In the genomic region with DNA sequence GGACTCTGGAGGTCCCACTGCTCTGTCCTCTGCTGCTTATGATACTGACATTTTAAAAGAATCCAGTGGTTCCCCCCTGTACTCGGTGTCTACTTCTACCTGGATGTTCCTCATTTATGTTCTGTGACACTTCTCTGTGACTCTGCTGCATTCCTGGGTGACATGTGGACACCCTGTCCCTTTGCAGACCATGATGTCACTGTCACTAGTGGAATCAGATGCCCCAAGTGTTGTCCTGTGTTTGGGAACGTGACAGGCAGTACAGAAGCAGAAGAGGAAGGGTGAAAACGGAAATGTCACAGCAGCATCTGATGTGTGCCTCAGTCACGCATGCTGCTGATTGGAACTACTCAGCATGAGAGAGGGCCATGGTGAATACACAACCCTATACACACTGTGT, we compare ENCODE assay signal across 24 mouse cellular contexts.
"Had no signal": no experiment of that assay in that cellular context is flagged by ENCODE, and none has a peak within 500 bp of the region (broad histone marks: within the 10 kb centered on the region; RNA-seq: fewer than 3 reads in every experiment).

No protein-coding gene starts in this region.

- H3K9ac ChIP-seq: liver, embryonic 15.5 days; liver, postnatal 0 days; lung, embryonic 15.5 days; midbrain, embryonic 13.5 days; midbrain, embryonic 15.5 days; neural tube, embryonic 13.5 days; neural tube, embryonic 15.5 days; stomach, embryonic 15.5 days had no signal

- DNase-seq: liver, postnatal 0 days; lung, adult 2 months; lung, postnatal 14 days; lung, postnatal 36 days; retina, postnatal 1 day; right cerebral cortex, adult 18-20 months; right cerebral cortex, postnatal 25 days; right cerebral cortex, postnatal 4 days; spleen, adult 18-20 months; thymus, adult 2 months; thymus, postnatal 25 days; thymus, postnatal 4 days had no signal

- H3K9me3 ChIP-seq: liver, embryonic 15.5 days; lung, embryonic 15.5 days; midbrain, embryonic 10.5 days; midbrain, embryonic 13.5 days; midbrain, embryonic 15.5 days; neural tube, embryonic 13.5 days; neural tube, embryonic 15.5 days; stomach, embryonic 15.5 days had no signal

- H3K4me2 ChIP-seq: liver, embryonic 15.5 days; lung, embryonic 15.5 days; midbrain, embryonic 13.5 days; midbrain, embryonic 15.5 days; neural tube, embryonic 13.5 days; neural tube, embryonic 15.5 days; stomach, embryonic 15.5 days had no signal

- H3K27ac ChIP-seq: liver, embryonic 15.5 days; lung, embryonic 15.5 days; macrophage; midbrain, embryonic 10.5 days; midbrain, embryonic 13.5 days; midbrain, embryonic 15.5 days; neural tube, embryonic 13.5 days; neural tube, embryonic 15.5 days; stomach, embryonic 15.5 days; stomach, postnatal 0 days had no signal

- ATAC-seq: liver, postnatal 0 days; lung, postnatal 0 days; midbrain, embryonic 13.5 days; midbrain, embryonic 15.5 days had no signal

- H3K36me3 ChIP-seq: liver, embryonic 15.5 days; lung, embryonic 15.5 days; midbrain, embryonic 10.5 days; midbrain, embryonic 13.5 days; midbrain, embryonic 15.5 days; neural tube, embryonic 13.5 days; neural tube, embryonic 15.5 days; stomach, embryonic 15.5 days had no signal

- H3K27me3 ChIP-seq: liver, embryonic 15.5 days; lung, embryonic 15.5 days; midbrain, embryonic 13.5 days; midbrain, embryonic 15.5 days; neural tube, embryonic 13.5 days; neural tube, embryonic 15.5 days; stomach, embryonic 15.5 days had no signal

- H3K4me3 ChIP-seq: liver, embryonic 15.5 days; lung, embryonic 15.5 days; midbrain, embryonic 10.5 days; midbrain, embryonic 13.5 days; midbrain, embryonic 15.5 days; myocyte; neural tube, embryonic 13.5 days; neural tube, embryonic 15.5 days; stomach, embryonic 15.5 days had no signal
